Mouse (Mus musculus) bone marrow macrophage, adult 2 months (primary cell): Measurements from ENCODE around the gene Gm17018.

Experiments used
- CTCF ChIP-seq: IDR thresholded peaks from 2 replicates; pipeline ENCODE4 v1.5.1; 2012; ENCODE audit warnings: low read depth, mild to moderate bottlenecking, low read length, moderate library complexity
- POLR2A ChIP-seq: IDR thresholded peaks from 2 replicates; pipeline ENCODE4 v1.6.1; 2012; ENCODE audit warnings: mild to moderate bottlenecking, low read depth, low read length, borderline replicate concordance

DNA sequence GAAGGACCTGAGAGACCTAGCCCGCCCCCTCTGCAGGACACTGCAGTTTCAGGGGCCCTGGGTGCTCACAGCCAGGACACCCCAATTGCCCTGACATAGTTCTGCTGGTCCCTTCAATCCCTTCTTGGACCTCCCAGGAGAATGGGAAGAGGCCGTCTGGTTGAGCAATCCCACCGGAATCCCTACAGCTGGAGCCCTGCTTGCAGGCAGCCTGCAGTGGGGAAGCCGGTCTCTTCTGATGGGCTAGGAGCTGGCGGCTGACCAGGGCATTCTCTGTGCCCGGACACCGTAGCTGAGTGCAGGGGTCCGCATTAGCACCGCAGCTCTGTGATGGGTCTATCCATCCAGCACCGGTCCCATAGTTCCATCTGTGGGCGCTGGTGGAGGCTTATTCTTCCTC is 6.3 kb upstream of the Gm17018 start:
- TF ChIP-seq CTCF (no peak), POLR2A (no peak)
